Mouse (Mus musculus): Measurements from ENCODE around the gene Syne2.
"Not testable (repeated sequence)": the region's sequence is repeated elsewhere in the genome, so short reads cannot be mapped to it uniquely, and the experiment has no call there.

Syne2 gene

DNA sequence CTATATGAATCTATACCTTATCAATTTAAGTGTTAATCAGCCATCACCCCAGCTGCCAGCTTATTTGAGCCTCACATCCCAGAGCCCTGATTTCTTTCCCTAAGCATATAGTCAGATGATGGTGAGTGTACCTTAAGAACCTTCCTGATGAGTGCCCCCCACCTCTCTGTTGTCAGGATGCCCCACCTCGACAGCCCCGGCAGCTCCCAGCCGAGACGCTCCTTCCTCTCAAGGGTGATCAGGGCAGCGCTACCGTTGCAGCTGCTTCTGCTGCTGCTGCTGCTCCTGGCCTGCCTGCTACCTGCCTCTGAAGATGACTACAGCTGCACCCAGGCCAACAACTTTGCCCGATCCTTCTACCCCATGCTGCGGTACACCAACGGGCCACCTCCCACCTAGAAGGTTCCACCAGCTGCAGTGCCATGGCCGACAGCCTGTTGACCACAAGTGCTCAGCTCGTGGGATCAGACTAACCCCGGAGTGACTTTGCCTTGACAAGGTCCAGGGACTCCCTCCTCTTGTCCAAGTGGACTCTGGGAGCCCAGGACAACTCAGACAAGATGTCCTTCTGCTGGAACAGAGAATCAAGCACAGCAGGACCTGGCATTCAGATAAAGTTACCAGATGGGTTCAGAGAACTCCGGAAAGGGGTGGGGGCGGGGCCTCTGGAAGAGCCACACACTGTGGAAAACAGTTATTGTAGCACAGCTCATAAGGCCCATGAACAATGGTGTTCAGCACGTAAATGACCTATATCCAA lies 291.9 kb downstream of the Syne2 start:
- DNase-seq, result no peak

DNA sequence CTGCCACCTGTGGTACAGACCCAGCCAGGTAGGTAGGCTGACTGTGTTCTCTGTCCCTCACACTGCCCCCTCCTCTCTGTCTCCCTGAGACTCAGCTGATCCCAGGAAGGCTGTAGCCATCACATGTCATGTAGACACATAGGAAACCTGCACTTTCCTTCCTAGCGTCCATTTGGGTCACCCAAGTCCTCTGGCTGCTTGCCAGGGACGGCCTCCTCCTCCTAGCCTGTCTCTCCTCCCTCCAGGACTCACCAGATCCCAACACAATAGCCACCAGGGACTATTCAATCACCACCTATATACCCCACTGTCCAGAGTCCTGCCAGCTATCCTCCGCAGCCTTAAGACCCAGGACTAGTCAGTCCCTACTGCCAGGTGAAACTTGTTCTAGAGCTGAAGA lies 293.1 kb downstream of the Syne2 start:
- DNase-seq, result no peak

- no peak for DNase-seq
These were observed 298.6 kb downstream of the Syne2 start for GRCm38 (mm10) chr12:76116577-76116976.

DNA sequence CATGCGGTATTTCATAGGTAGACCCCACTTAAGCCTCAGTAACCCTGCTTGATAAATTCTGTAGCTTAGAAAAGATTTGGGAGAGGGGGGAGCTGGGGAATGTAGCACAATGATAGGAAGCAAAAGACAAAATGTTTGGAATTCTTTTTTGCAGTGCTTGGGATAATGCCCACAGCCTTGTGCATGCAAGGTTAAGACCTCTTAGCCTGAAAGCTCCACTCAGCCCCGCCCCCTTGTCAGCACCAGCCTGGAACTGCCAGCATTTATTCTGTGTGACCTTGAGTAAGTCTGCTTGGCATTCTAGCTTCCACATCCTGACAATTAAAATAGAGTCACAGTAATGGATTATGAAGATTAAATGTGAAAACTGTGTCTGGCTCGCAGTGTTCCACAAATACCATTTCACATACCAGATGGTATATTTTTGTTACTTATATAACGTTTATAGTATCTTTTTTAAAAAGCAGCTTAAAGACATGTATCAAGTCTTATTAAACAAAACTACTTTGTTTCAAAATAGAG lies 299.8 kb downstream of the Syne2 start:
- DNase-seq, result no peak

GRCm38 (mm10) chr12:76123223-76123622 lies 305.3 kb downstream of the Syne2 start:
- no peak for DNase-seq

- no peak for DNase-seq
These were observed 310.4 kb downstream of the Syne2 start for GRCm38 (mm10) chr12:76128306-76128705.

GRCm38 (mm10) chr12:76128831-76129230 lies 310.9 kb downstream of the Syne2 start:
- DNase-seq, result no peak

GRCm38 (mm10) chr12:76130281-76130680 lies 312.3 kb downstream of the Syne2 start:
- no peak for DNase-seq

GRCm38 (mm10) chr12:76130891-76131290 lies 313.0 kb downstream of the Syne2 start:
- no peak for DNase-seq

- no peak for DNase-seq
These were observed 314.7 kb downstream of the Syne2 start for GRCm38 (mm10) chr12:76132591-76132990.

DNA sequence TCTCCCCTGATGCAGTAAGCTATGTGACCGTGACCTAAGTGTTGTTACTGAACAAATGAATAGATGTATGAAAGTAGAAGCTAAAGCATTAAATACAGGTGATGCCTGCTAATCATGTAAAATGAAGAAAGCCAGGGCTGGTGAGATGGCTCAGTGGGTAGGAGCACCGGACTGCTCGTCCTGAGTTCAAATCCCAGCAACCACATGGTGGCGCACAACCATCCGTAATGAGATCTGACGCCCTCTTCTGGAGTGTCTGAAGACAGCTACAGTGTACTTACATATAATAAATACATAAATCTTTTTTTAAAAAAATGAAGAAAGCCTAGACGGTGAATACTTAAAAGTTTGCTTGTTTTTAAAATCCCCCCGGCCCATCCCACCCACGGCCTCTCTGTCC lies 315.1 kb downstream of the Syne2 start:
- not testable (repeated sequence) for DNase-seq

DNA sequence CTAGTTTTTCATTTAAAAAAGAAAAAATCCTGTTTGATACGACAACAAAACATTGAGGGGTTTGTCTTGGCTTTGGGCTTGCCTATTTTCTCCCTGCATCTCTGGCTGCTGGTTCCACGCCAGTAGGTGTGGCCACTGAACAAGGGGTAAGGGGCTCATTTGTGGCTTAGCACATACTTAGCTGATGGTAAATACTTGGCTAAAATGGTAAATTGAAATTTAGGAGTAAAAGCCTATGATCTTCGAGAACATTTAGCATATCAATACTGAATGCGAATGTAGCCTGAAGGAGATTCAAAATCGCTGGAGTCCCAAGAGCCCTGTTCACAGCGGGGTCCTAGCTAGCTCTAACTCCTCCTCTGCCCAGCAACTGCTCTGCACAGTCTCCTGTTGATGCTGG lies 318.8 kb downstream of the Syne2 start:
- DNase-seq, result no peak

DNA sequence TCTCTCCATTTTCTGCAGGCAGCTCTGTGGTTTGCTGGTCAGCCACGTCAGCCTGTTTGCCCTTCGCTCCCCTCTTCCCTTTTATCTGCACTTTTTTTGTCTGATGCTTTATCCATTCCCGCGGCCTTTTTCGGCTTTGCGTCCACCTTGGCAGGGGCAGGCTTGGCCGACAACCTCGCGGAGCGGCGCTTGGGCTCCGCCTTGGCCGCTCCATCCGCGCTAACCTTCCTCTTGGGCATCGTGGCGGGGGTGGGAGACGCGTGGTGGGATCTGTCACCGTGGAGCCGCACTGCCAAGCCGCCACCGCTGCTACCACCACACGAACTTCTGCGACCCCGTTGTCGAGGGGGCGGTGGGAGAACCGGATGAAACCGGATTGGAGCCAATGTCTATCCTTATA lies 334.5 kb downstream of the Syne2 start:
- not testable (repeated sequence) for DNase-seq

Data from thymus, adult 18-20 months (tissue).